Mouse (Mus musculus) urinary bladder, adult 2 months (tissue): ENCODE results near the gene Sobp. TPM values are rescaled to one million over a fixed set of nuclear protein-coding genes. Genes with fewer than 3 reads are reported as not detected.

Experiments
- DNase-seq: peaks from one replicate; pipeline ENCODE4 v3.0.0; 2022; ENCODE audit warnings: low spot score
- polyA plus RNA-seq: library from polyadenylated mRNA; depleted of rRNA; stranded (reverse); fragments of >200 nt; gene quantifications from 2 replicates; pipeline ENCODE4 v1.2.3, GENCODE M21; 2012; rRNA removed

Gene Sobp
- 1.2 and 2.4 TPM in 2 replicates for polyA plus RNA-seq

DNA sequence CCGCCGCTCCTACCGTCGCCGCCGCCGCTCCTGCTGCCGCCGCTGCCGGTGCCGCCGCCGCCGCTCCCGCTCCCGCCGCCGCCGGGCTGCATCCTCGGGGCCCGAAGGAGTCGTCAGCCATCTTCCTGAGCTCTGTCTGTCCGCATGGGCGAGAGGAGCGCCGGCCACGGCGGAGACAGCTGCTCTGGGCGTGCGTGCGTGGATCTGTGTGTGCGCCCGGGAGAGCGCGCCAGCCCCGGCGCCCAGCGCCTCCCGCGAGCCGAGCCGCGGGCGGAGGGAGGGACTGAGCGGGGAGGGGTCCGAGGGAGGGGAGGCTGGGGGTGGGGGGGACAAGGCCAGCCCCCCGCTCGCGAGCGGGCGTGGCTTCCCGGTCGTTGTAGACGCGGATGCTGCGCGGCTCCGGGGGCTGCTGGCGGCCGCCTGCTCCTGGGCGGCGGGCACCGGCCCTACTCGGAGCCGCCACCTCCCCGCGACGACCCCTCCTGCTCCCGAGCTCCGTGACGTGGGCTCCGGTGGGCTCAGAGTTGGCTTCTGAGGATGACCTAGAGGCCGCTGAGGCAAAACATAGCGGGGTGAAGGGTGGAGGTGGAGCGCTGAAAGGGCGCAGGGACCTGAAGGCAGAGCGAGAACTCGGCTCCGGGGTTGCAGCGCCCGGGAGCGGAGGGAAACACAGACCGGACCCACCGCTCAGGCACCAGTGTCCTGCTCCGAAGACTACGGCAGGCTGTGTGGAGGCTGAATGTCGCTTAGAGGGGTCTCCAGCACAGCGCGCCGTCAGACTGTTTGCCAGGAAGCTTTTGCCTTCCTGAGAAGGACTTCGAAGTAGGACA lies at the start of gene Sobp, which contains the start of gene 9030612E09Rik:
Gene Sobp (minus strand): TSS at position 205 of the 830 bp plus-strand sequence.
Gene 9030612E09Rik (plus strand): TSS at position 379 of the 830 bp plus-strand sequence.
- DNase-seq = peak; percentile 40

DNA sequence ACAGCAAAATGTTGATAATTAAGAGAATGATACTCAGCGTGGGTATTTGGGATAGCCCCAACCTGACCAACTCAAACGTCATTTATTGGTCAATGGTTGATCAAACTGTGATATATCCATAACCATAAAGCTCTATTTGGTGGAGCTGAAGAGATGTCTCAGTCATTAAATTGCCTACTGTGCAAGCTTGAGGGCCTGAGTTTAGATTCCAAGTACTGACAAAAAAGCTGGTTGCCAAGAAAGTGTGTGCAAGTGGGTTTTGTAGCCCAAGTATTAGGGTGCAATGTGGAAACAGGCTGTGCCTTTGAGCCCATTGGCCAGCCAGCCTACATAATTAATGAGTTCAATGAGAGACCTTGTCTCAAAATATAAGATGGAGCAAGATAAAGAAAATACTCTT lies 49.1 kb upstream of the Sobp start:
- DNase-seq = no peak

DNA sequence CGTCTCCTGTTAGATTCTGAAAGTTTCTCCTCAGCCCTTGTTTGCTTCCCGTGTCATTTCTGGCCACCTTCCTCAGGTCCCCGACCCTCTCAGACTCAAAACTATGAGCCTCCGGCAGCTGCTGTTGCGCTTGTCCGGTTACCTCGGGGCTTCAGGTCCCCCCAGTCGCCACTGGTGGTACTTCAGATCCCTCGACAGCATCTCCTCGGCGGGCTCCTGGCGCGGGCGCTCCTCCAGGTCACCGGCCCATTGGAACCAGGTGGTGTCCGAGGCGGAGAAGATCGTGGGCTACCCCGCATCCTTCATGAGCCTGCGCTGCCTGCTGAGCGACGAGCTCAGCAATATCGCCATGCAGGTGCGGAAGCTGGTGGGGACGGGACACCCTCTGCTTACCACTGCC lies 47.3 kb upstream of the Sobp start:
- peak; percentile 44 for DNase-seq

DNA sequence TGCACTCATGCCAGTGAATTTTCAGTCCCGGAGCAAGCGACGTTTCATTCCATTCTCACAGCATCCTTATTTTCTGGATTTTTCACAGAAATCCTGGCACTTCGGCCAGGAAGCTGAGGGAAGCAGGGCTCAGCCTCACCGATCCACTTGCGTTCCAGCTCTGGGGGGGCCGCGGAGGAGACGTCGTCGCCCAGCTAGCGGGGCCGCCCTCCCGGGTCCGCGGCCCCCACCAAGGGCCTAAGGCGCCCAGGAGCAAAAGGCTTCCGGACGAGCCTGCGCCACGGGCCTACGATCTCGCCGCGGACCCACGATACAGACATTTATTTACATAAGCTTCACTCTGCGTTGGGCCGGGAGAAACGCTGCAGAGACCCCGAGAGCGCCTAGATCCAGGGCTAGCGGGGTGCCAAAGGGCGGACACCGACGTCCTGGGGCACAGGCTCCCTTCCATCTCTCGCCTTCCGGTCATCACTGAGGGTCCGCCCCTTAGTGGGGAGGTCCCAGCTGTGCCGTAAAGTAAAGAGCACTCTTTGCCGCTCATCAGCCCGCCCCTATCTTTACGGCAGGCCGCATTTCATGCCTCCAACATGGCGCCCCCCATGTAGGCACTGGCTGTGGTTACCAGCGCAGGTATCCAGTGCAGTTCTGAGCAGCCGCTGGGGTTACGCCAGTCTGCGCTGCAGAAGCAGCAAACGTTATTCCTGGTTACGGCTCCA lies 46.7 kb upstream of the Sobp start, which contains the start of gene Pdss2:
Gene Pdss2 (plus strand): TSS at position 577 of the 716 bp plus-strand sequence.
- peak; percentile 87 for DNase-seq

DNA sequence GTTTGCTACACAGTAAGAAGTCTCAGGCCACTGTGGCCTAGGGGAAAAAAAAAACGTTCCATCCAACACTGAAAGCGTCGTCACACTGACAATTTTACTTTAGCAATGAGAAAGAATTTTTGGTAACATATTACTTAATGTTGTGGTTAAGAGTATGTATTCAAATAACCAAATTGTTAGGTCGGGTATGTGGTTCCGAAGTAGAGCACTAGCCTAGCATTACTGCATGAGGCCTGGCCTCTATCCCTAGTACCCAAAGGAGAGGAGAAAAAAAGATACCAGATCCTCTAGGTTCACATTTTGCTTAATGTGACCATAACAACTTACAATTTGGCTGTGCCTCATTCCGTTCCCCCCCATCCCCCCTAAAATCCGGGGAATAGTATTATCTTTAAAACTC lies 46.1 kb upstream of the Sobp start:
- DNase-seq = no peak

DNA sequence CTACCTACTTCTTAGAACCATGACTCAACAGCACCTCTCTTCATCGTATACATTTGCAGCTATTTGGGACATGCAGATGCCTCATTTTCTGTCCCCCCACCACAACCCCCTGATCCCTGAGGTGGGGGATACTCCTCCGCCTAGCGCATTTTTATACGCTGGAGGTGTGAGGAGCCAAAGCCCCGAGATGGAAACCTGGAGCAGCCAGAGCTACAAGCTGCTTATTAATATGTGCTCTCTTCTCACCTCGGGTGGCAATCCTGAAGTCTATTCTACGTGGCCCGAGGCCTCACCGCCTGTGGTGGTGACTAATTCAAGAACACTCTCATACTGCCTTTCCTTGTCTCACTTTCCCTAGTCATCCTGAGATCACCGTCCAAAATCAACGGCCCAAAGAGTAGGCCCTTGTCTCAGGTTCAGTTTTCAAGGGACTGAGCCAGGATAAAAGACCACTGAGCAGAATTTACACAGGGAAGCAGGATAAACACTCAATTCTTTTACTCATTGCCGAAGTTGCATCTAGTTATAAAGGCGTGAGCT lies 43.1 kb upstream of the Sobp start:
- DNase-seq = no peak

DNA sequence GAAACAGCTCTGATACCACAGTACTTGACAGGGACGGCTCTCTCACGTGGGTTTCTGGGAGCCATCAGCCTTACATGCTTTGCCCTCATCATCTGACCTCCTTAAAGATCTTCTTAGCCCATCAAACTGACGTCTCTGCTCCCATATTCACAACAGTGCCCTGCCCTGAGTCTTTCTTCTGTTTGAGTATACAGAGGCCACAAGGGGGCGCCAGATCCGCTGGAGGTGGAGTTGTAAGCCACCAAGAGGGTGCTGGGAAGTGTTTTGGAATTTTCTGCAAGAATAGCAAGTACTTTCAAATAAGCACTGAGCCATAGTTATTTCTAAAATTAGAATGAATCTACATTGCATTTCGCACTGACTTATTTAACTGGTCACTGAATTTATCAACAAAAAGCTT lies 37.5 kb upstream of the Sobp start:
- DNase-seq = no peak

DNA sequence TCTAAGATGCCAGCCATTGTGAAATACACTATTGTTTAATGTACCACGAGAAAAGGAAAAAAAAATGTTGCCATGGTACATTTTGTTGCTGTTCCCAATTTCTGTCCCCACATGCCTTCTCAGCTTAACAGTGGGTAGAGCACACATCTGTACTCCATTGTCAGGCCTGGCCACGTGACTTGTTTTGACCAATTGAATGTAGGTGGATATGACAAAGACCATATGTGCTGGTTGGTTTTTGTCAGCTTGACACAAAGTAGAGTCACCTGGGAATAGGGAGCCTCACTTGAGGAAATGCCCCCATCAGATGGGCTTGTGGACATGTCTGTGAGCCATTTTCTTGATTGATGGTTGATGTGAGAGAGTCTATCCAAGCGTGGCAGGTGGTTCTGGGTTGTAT lies 29.5 kb upstream of the Sobp start:
- no peak for DNase-seq

DNA sequence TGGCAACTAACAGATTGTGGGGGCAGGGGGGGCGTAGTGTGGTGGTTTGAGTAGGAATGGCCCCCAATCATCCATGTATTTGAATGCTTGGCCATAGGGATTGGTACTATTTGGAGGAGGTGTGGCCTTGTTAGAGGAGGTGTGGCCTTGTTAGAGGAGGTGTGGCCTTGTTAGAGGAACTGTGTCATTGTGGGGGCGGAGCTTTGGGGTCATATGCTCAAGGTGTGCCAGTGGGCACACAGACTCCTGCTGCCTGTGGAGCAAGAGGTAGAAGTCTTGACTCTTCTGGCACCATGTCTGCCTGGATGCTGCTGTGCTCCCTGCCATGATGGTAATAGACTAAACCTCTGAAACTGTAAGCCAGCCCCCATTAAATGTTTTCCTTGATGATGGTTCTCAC lies 25.9 kb upstream of the Sobp start:
- no peak for DNase-seq

DNA sequence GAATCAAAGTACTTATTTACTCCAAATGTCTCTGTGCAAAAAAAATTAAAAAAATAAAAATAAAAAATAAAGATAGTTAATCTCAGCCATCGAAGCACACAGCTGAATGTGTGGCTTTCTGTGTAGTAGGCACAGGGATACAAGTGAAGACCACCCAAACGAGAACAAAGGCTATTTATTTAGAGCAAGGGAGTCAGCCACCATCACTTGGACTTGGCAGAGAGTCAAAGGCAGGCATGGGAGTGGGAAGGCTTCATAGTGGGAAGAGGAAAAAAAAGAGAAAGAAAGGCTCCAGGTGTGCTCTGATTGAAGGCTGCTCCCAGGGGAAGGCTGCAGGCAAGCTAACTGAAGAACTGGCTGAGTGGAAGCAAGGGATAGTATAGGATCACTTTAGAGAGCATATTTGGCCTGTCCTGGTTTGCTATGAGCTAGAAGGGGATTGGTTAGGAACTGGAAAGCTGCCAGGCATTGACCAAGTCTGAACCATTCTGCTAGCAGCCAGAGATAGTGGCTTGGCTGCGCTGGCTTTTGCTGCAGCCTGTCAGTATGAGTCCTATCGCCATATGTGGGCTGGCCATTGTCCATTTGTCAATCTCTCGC lies 6.1 kb upstream of the Sobp start:
- no peak for DNase-seq

DNA sequence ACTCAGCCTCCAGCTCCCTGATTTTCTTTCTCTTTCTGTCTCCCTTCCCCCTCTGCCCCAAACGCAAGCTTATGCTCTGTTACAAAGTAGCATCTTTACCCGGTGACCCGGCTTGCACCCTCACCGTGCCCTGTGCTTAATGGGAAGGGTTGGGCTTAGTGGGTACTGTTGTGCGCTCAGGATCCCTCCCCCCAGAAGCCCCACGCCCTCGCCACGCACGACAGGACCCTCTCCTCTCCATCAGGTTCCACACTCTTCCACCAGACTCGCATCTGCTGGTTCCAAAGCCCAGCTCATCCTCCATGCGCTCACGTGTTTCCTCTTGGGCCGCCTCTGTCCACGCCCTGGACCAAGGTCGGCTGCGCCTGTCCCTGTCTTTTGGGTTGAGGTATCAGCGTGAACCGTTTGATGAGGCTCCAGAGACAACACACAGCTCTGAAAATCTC lies 849 bp upstream of the Sobp start:
- no peak for DNase-seq

DNA sequence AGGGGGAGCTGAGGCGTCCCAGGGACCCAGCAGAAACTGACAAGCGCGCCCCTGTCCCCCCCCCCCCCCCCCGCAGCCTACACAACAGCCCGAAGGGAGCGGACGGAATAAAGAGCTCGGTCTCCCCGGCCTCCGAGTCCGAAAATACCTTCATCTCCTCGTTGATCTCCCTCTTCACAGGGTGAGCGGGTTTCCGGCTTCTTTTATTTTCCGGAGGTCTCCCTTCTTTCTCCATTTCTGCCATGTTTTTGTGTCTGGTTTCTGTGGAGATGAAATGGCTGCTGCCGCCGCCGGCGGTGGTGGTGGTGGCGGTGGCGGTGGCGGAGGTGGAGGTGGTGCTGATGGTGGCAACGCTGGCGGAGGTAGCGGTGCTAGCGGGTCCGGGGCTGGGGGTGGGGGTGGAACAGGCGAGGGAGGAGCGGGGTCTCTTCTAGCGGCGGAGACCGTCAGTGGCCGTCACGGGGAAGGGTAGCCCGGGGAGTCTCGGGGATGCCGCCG lies 453 bp downstream of the Sobp start:
- no peak for DNase-seq

DNA sequence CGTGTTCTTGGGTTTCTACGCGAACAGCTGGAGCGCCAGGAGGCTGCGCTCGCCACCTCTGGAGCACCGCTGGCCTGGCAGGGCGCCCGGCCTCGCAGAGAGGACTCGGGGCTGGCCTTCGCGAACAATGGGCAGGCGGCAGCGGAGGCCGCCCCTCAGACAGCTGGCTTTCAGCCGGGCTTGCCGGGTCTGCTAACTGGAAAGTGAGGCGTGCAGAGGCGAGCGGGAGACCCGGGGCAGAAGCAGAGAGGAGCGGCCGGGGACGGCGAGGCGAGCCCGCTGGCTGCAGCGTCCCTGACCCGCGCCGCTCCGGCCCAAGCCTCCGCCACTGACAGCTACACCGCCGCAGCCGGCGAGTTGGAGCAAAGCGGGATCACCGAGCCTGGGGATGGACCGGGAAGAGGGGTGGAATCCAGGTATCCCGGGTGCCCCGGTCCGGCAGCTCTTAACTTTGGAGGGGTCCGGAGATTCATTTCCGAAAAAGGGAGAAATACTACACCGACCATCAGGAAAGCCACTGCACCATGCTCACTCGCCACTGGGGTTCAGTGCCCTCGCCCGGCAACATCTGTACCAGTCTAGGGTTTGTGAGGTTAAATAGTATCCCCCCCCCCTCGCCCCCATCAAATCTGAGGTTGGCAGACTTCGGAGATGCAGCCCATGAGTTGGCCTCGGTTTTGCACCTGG lies 1.0 kb downstream of the Sobp start:
- peak; percentile 41 for DNase-seq

DNA sequence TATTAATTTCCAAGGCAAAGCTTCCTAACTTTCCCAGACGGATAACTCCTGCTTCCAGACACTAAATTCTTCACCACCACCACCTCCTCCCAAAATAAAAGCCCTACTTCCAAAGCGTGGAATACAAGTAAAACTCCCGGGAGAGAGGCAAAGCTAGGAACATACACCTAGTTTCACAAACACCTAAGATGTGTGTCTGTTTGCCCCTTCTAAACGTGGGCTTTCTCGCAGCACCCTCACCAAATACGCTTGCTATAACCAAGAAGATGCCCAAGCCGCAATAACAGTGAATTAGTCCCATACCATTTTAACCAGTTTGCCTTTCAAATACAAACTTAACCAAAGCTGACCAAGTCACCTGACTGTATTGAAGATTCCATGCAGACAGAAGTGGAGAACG lies 1.8 kb downstream of the Sobp start:
- no peak for DNase-seq

DNA sequence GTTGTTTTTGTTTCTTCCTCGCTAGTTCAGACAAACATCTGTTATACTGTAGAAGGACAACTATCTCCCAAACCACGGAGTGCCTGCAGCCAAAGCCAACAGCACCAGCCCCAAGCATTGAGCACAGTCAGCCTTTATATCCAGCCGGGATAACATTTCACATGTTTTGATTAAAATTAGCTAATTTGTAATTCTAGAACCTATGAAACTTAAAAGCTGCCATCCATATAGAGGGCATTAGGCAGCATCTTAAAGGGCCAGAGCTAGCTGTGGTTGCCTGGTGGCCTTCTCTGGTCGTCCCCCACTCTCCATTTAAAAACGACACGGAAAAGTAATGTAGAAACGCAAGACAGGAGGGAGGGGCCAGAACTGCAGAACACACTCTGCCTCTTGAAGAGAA lies 2.3 kb downstream of the Sobp start:
- DNase-seq = no peak

DNA sequence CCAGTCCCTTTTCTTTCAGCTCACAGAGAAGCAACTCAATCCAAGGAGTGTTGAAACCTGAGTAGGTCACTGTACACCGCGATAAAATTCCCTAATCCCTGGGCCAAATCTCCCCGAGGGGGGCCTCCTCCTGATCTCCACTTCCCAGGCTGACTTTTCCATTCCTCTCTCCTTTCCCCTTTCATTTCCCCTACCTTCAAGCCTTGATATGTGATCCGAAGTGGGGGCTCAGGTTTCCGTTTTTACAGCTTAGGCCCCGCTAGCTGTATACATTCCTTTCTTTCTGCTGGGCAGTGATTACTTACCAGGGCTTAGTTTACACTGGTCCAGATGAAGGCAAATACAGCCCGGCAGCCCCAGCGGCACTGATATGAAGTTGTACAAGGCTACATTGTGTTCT lies 3.2 kb downstream of the Sobp start:
- no peak for DNase-seq

DNA sequence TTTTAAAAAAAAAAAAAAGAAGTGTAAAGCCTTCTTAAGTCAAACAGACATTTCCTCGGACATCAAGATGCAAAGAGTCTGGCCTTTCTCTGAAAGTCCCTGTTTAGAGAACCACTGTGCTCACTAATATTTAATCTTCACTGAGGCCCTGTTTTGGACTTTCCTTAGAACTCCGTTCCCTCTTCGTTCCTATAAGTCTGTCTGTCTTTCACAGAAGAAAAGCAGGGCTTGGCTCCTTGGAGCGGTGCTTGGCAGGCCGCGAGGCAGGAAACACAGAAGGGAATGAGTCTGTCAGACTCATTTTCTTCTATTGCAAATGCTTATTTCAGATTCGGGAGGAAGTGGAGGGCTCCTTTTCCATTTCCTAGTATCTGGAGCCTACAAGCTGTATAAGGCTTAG lies 5.5 kb downstream of the Sobp start:
- no peak for DNase-seq

DNA sequence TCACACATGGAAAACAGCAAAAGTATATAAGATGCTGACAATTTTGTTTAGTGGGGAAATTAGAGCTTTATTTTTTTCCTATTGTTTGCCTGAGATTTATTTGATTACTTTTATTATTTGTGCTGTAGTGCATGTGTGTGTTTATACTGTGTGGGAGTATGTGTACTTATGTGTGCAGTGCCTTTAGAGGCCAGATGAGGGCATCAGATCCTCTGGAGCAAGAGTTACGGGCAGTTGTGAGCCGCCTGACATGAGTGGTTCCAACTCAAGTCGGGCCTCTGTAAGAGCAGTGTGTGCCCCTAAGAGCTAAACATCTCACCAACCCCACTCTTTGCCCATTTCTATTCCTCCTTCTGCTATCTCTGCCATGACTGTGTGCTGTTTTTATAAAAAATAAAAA lies 7.5 kb downstream of the Sobp start:
- no peak for DNase-seq

DNA sequence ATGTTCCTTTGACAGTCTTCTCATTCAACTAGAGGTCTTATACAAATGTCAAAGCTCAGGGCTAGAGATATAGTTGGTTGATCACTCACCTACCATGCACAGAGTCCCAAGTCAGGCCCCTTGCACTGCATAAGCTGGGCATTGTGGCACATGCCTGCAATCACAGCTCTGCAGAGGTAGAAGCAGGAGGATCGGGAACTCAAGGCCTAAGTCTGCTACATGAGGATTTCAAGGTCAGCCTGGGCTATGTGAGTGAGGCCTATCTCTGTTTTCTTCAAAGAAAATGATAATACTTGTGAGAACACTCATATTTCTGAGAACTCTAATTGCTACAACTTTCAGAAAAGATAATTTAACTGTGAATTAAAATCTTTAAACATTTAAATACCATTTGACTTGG lies 8.2 kb downstream of the Sobp start:
- no peak for DNase-seq

DNA sequence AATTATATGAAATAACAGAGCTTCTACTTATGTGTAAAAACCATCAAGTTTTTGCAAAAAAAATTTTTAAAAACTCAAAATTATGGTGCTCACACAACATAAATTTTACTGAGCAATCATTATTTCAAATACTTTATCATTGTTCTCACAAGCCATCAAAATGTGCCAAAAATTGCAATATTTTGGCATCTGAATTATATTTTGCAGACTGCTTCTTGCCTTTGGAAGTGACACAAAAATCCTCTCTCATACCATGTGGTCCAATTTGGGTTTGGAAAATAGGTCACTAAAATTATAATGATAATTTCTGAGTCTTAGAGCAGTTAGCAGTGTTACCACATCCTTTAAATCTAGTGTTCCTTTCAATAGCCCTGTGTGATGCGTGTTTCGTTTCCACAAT lies 9.9 kb downstream of the Sobp start:
- no peak for DNase-seq

DNA sequence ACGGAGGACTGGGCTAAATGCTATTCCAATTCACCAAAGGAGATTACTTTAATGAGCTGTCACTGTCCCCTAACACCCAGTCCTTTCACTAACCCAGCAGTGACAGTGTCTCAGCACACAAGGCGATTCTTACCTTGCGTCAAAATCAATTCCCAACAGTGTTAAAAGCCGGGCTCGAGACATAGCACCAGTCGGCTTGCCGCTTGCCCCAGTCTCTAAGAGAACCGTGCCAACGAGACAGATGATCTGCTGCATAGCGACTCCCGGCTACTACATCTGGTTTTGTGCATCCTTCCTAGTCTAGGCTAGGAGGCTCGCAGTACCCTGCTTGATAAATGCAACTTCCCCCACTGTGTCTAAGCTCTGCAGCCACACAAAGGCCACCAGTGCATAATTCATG lies 12.0 kb downstream of the Sobp start:
- no peak for DNase-seq

DNA sequence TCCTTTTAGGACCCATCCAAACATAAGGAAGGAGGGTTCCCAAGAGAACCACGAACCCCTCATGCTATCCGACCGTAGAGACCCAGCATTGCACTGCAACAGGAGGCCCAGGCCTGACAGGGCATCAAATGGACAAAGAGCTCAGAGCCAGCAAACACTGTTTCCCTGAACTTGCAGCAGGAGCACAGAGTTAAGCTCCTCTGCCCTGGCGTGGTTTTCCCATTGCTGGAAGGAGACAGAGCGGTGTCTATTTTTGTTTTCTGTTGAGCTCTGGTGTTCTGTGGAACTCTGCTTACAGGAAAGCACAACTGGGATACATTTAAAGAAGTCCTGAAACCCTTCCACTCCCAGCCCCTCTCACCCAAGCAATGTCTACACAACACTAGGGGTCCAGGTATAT lies 15.0 kb downstream of the Sobp start:
- DNase-seq = no peak
